Mouse (Mus musculus) embryonic facial prominence, embryonic 11.5 days (tissue): ENCODE results near the gene Cd9. TPM values are rescaled to one million over a fixed set of nuclear protein-coding genes. Genes with fewer than 3 reads are reported as not detected.

Experiments
- ATAC-seq: fragments of 200-750 bp; cut with Nextera tagmentation; replicated peaks from 2 replicates; pipeline ENCODE4 v1.8.0; 2017; ENCODE audit warnings: low read depth; ENCODE audit not compliant: insufficient number of reproducible peaks, low FRiP score, low TSS enrichment
- DNase-seq: peaks from one replicate; pipeline ENCODE4 v3.0.0-alpha.2; 2015; ENCODE audit warnings: low spot score
- H3K27ac ChIP-seq: fragments of 300-500 bp; sonication (generic); replicated peaks from 2 replicates; pipeline ENCODE4 v1.5.1; 2014; ENCODE audit warnings: mild to moderate bottlenecking, low read depth, low read length, control low read depth
- H3K27me3 ChIP-seq: fragments of 300-500 bp; sonication (generic); 2 replicates; pipeline ENCODE4 v1.6.1; 2014; ENCODE audit warnings: mild to moderate bottlenecking, low read length, moderate library complexity, mixed read lengths; ENCODE audit not compliant: control insufficient read depth, insufficient read depth
- H3K36me3 ChIP-seq: fragments of 300-500 bp; sonication (generic); replicated peaks from 2 replicates; pipeline ENCODE4 v1.6.1; 2014; ENCODE audit warnings: low read depth, mild to moderate bottlenecking, low read length, moderate library complexity, mixed read lengths; ENCODE audit not compliant: control insufficient read depth, insufficient read depth
- H3K4me1 ChIP-seq: fragments of 300-500 bp; sonication (generic); 2 replicates; pipeline ENCODE4 v1.6.1; 2014; ENCODE audit warnings: low read length, mixed read lengths; ENCODE audit not compliant: control insufficient read depth, insufficient read depth
- H3K4me2 ChIP-seq: fragments of 300-500 bp; sonication (generic); 2 replicates; pipeline ENCODE4 v1.6.1; 2014; ENCODE audit warnings: low read depth, mild to moderate bottlenecking, control low read depth, low read length, moderate library complexity
- H3K4me3 ChIP-seq: fragments of 300-500 bp; sonication (generic); 2 replicates; pipeline ENCODE4 v1.5.1; 2014; ENCODE audit warnings: low read depth, low read length, control low read depth
- H3K9ac ChIP-seq: fragments of 300-500 bp; sonication (generic); replicated peaks from 2 replicates; pipeline ENCODE4 v1.6.1; 2014; ENCODE audit warnings: mild to moderate bottlenecking, control low read depth, low read length
- H3K9me3 ChIP-seq: fragments of 300-500 bp; sonication (generic); replicated peaks from 2 replicates; pipeline ENCODE4 v1.6.1; 2016; ENCODE audit warnings: mild to moderate bottlenecking, low read length, inconsistent platforms, mixed read lengths; ENCODE audit not compliant: control insufficient read depth
- WGBS: fragments of 180-500 bp; shearing (Covaris S2); extraction: QIAGEN DNeasy Blood & Tissue Kit; methylation state at CpG from one replicate; pipeline ENCODE4 v1.1.7; 2014; 5-methylcytosine and 5-hydroxymethylcytosine counted together
- polyA plus RNA-seq: library from polyadenylated mRNA; unstranded; fragments of >200 nt; fragmentation: Nextera tagmentation; extraction: Ambion mirVana; gene quantifications from 2 replicates; pipeline ENCODE4 v1.2.1, GENCODE M21; 2014

Cd9 gene
- 55.3 and 55.4 TPM in 2 replicates for polyA plus RNA-seq

- H3K9me3 ChIP-seq: no peaks in the 10 kb centered on the region
- no peaks in the 10 kb centered on the region for H3K4me1 ChIP-seq
- DNase-seq: peak; percentile 82
- H3K36me3 ChIP-seq: no peaks in the 10 kb centered on the region
- H3K9ac ChIP-seq: peak within 1 kb of the TSS; percentile 55
- WGBS: under 1% methylated on average over 61 of the region's 61 CpGs
- H3K4me3 ChIP-seq: peak within 1 kb of the TSS; percentile 52
- peak within 1 kb of the TSS; percentile 77 for H3K4me2 ChIP-seq
- H3K27ac ChIP-seq: no peak within 1 kb of the TSS
- peak; percentile 87 for ATAC-seq
- H3K27me3 ChIP-seq: peaks cover 10% of the 10 kb centered on the region
Observed at GRCm38 (mm10) chr6:125494092-125494871, at the start of gene Cd9. Cd9 (minus strand) TSS chr6:125494791.

GRCm38 (mm10) chr6:125541296-125541695 lies 46.7 kb upstream of the Cd9 start:
- no peak overlapping the region for H3K9ac ChIP-seq
- DNase-seq (no peak), ATAC-seq (no peak)
- 88% methylated on average over 6 of the region's 6 CpGs for WGBS
- H3K4me3 ChIP-seq: no peak overlapping the region
- H3K4me2 ChIP-seq: no peak overlapping the region
- H3K9me3 ChIP-seq: no peaks in the 10 kb centered on the region
- H3K4me1 ChIP-seq: no peaks in the 10 kb centered on the region
- H3K27ac ChIP-seq: no peak overlapping the region
- H3K27me3 ChIP-seq: no peaks in the 10 kb centered on the region
- no peaks in the 10 kb centered on the region for H3K36me3 ChIP-seq

- DNase-seq (no peak), ATAC-seq (no peak)
- no peak overlapping the region for H3K9ac ChIP-seq
- 92% methylated on average over 6 of the region's 6 CpGs for WGBS
- H3K4me3 ChIP-seq: no peak overlapping the region
- H3K27ac ChIP-seq: no peak overlapping the region
- no peaks in the 10 kb centered on the region for H3K4me1 ChIP-seq
- no peaks in the 10 kb centered on the region for H3K9me3 ChIP-seq
- H3K27me3 ChIP-seq: no peaks in the 10 kb centered on the region
- no peaks in the 10 kb centered on the region for H3K36me3 ChIP-seq
- H3K4me2 ChIP-seq: no peak overlapping the region
Observed at GRCm38 (mm10) chr6:125540826-125541225, 46.2 kb upstream of the Cd9 start.

GRCm38 (mm10) chr6:125540199-125540598 lies 45.6 kb upstream of the Cd9 start:
- no peaks in the 10 kb centered on the region for H3K9me3 ChIP-seq
- H3K4me1 ChIP-seq: no peaks in the 10 kb centered on the region
- H3K4me2 ChIP-seq: no peak overlapping the region
- H3K27ac ChIP-seq: no peak overlapping the region
- ATAC-seq (no peak), DNase-seq (no peak)
- 80% methylated on average over 10 of the region's 10 CpGs for WGBS
- H3K4me3 ChIP-seq: no peak overlapping the region
- H3K36me3 ChIP-seq: no peaks in the 10 kb centered on the region
- no peaks in the 10 kb centered on the region for H3K27me3 ChIP-seq
- H3K9ac ChIP-seq: no peak overlapping the region

GRCm38 (mm10) chr6:125539423-125539822 lies 44.8 kb upstream of the Cd9 start:
- Histone ChIP-seq H3K27ac (no peak overlapping the region), H3K27me3 (no peaks in the 10 kb centered on the region), H3K36me3 (no peaks in the 10 kb centered on the region), H3K4me1 (no peaks in the 10 kb centered on the region), H3K4me3 (no peak overlapping the region), H3K9me3 (no peaks in the 10 kb centered on the region), H3K4me2 (no peak overlapping the region), H3K9ac (no peak overlapping the region)
- DNase-seq (no peak), ATAC-seq (no peak)
- WGBS: 70% methylated on average over 8 of the region's 8 CpGs

GRCm38 (mm10) chr6:125538469-125538868 lies 43.9 kb upstream of the Cd9 start:
- H3K36me3 ChIP-seq: no peaks in the 10 kb centered on the region
- DNase-seq: no peak
- H3K4me3 ChIP-seq: no peak overlapping the region
- no peak for ATAC-seq
- 83% methylated on average over 5 of the region's 5 CpGs for WGBS
- no peak overlapping the region for H3K9ac ChIP-seq
- no peaks in the 10 kb centered on the region for H3K9me3 ChIP-seq
- no peak overlapping the region for H3K27ac ChIP-seq
- no peaks in the 10 kb centered on the region for H3K27me3 ChIP-seq
- no peaks in the 10 kb centered on the region for H3K4me1 ChIP-seq
- H3K4me2 ChIP-seq: no peak overlapping the region

GRCm38 (mm10) chr6:125534990-125535389 lies 40.4 kb upstream of the Cd9 start:
- no peak for ATAC-seq
- no peak overlapping the region for H3K27ac ChIP-seq
- WGBS: 77% methylated on average over 5 of the region's 5 CpGs

GRCm38 (mm10) chr6:125533104-125533650 lies 38.6 kb upstream of the Cd9 start:
- DNase-seq (no peak), ATAC-seq (no peak)
- Histone ChIP-seq H3K4me2 (no peak overlapping the region), H3K4me1 (no peaks in the 10 kb centered on the region), H3K4me3 (no peak overlapping the region), H3K27me3 (no peaks in the 10 kb centered on the region), H3K27ac (no peak overlapping the region), H3K36me3 (no peaks in the 10 kb centered on the region), H3K9me3 (no peaks in the 10 kb centered on the region), H3K9ac (no peak overlapping the region)
- WGBS: 87% methylated on average over 11 of the region's 11 CpGs

More at GRCm38 (mm10) chr6:125534990-125535389, 40.4 kb upstream of the Cd9 start:
- Histone ChIP-seq H3K27me3 (no peaks in the 10 kb centered on the region), H3K9me3 (no peaks in the 10 kb centered on the region), H3K4me2 (no peak overlapping the region), H3K4me3 (no peak overlapping the region), H3K36me3 (no peaks in the 10 kb centered on the region), H3K9ac (no peak overlapping the region), H3K4me1 (no peaks in the 10 kb centered on the region)
- DNase-seq: no peak
